Mouse (Mus musculus): ENCODE results near the gene Usb1.

The Usb1 gene

GRCm38 (mm10) chr8:95335706-95336105 is 3.6 kb downstream of the Usb1 start:
- DNase-seq (ENCODE audit: low spot score in 2 of 2), result no peak

- DNase-seq (ENCODE audit: low spot score in 2 of 2), result no peak
These were observed 4.3 kb downstream of the Usb1 start for GRCm38 (mm10) chr8:95336363-95336762.

GRCm38 (mm10) chr8:95341721-95342120 is 9.6 kb downstream of the Usb1 start:
- no peak for DNase-seq (ENCODE audit: low spot score in 2 of 2)

GRCm38 (mm10) chr8:95344668-95345067 is 12.6 kb downstream of the Usb1 start:
- no peak for DNase-seq (ENCODE audit: low spot score in 2 of 2)

- DNase-seq (ENCODE audit: low spot score in 2 of 2), result peak; percentile 78 to 84
These were observed 14.8 kb downstream of the Usb1 start for GRCm38 (mm10) chr8:95346643-95347545.

- DNase-seq (ENCODE audit: low spot score in 2 of 2), result no peak
These were observed 16.3 kb downstream of the Usb1 start for GRCm38 (mm10) chr8:95348356-95348755.

- peak; percentile 66 for DNase-seq (ENCODE audit: low spot score in 2 of 2)
These were observed 16.9 kb downstream of the Usb1 start for GRCm38 (mm10) chr8:95348811-95349630.

- DNase-seq (ENCODE audit: low spot score in 2 of 2), result no peak
These were observed 19.4 kb downstream of the Usb1 start for GRCm38 (mm10) chr8:95351461-95351860.

- DNase-seq (ENCODE audit: low spot score in 2 of 2), result peak in 1 of 2 experiments; percentile 54
These were observed 20.2 kb downstream of the Usb1 start, which contains the start of gene Mmp15 for GRCm38 (mm10) chr8:95352151-95352870. TSS of gene Mmp15 (plus strand) at chr8:95352268.

GRCm38 (mm10) chr8:95352871-95353866 is 21.1 kb downstream of the Usb1 start:
- no peak for DNase-seq (ENCODE audit: low spot score in 2 of 2)

GRCm38 (mm10) chr8:95354606-95355005 is 22.5 kb downstream of the Usb1 start:
- DNase-seq (ENCODE audit: low spot score in 2 of 2), result no peak

GRCm38 (mm10) chr8:95358550-95359411 is 26.7 kb downstream of the Usb1 start:
- no peak for DNase-seq (ENCODE audit: low spot score in 2 of 2)

GRCm38 (mm10) chr8:95360181-95361015 is 28.3 kb downstream of the Usb1 start:
- DNase-seq (ENCODE audit: low spot score in 2 of 2), result no peak

- DNase-seq (ENCODE audit: low spot score in 2 of 2), result no peak
These were observed 28.9 kb downstream of the Usb1 start for GRCm38 (mm10) chr8:95361016-95361341.

GRCm38 (mm10) chr8:95362272-95362671 is 30.2 kb downstream of the Usb1 start:
- DNase-seq (ENCODE audit: low spot score in 2 of 2), result no peak

GRCm38 (mm10) chr8:95363849-95364248 is 31.8 kb downstream of the Usb1 start:
- DNase-seq (ENCODE audit: low spot score in 2 of 2), result no peak

- DNase-seq (ENCODE audit: low spot score in 2 of 2), result no peak
These were observed 37.7 kb downstream of the Usb1 start for GRCm38 (mm10) chr8:95369581-95370326.

GRCm38 (mm10) chr8:95373389-95374002 is 41.4 kb downstream of the Usb1 start:
- DNase-seq (ENCODE audit: low spot score in 2 of 2), result no peak

Measured in frontal cortex, postnatal 25 days (tissue).